Mouse (Mus musculus) testis, adult 2 months (tissue): ENCODE data around the gene Cacna2d4. TPM values are rescaled to one million over a fixed set of nuclear protein-coding genes. Genes with fewer than 3 reads are reported as not detected.
A peak's percentile ranks its signal among the peaks of the same experiment; 100 is the strongest.
"Not testable (repeated sequence)": the region's sequence is repeated elsewhere in the genome, so short reads cannot be mapped to it uniquely, and the experiment has no call there.

Experiments used
- H3K27ac ChIP-seq: fragments of 200-500 bp; 2 replicates; pipeline ENCODE4 v1.5.1; 2012; ENCODE audit warnings: low read depth, low read length; ENCODE audit not compliant: control insufficient read depth, insufficient read depth
- H3K27me3 ChIP-seq: fragments of 200-500 bp; 2 replicates; pipeline ENCODE4 v1.6.1; 2012; ENCODE audit warnings: mild to moderate bottlenecking, low read length, moderate library complexity; ENCODE audit not compliant: control insufficient read depth, insufficient read depth
- H3K36me3 ChIP-seq: fragments of 200-500 bp; 2 replicates; pipeline ENCODE4 v1.6.1; 2012; ENCODE audit warnings: mild to moderate bottlenecking, low read length; ENCODE audit not compliant: control insufficient read depth, insufficient read depth
- H3K4me1 ChIP-seq: fragments of 200-500 bp; 2 replicates; pipeline ENCODE4 v1.6.1; 2012; ENCODE audit warnings: low read length; ENCODE audit not compliant: control insufficient read depth, insufficient read depth
- H3K4me3 ChIP-seq: fragments of 200-500 bp; 2 replicates; pipeline ENCODE4 v1.5.1; 2012; ENCODE audit warnings: low read depth, mild to moderate bottlenecking, low read length, moderate library complexity, mixed read lengths; ENCODE audit not compliant: control insufficient read depth
- CTCF ChIP-seq: fragments of 200-500 bp; IDR thresholded peaks from 2 replicates; pipeline ENCODE4 v1.5.1; 2012; ENCODE audit warnings: low read depth, mild to moderate bottlenecking, inconsistent platforms, low read length, moderate library complexity; ENCODE audit not compliant: control insufficient read depth, insufficient read depth, insufficient replicate concordance
- POLR2A ChIP-seq: fragments of 200-500 bp; IDR thresholded peaks from 2 replicates; pipeline ENCODE4 v1.6.1; 2012; ENCODE audit warnings: low read depth, mild to moderate bottlenecking, inconsistent platforms, low read length, moderate library complexity; ENCODE audit not compliant: control insufficient read depth
- polyA plus RNA-seq: library from polyadenylated mRNA; depleted of rRNA; stranded (reverse); fragments of >200 nt; gene quantifications from 2 replicates; pipeline ENCODE4 v1.2.3, GENCODE M21; 2012

Cacna2d4 gene
- polyA plus RNA-seq, 1 experiment, result 0.05 TPM

DNA sequence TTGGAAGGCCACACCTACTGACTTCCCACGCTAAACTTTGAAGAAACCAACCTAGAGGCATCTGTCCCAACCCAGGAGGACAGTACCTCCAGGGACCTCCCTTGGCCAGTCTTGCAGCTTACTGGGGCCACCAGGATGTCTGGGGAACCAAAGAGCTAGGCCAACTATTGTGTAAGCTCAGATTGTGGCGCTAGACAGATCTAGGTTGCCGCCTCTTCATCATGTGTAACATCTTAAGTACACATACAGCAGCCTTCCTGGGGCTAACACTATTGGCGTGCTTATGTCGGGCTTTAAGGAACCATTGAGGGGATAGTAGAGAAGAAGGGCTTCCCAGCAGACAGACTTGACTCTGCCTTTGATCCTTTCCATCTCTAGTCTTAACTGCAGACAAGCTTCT, 111.5 kb downstream of the Cacna2d4 start:
- H3K27ac ChIP-seq, result no peak overlapping the region
- no peak for TF ChIP-seq CTCF
- no peak for TF ChIP-seq POLR2A
- no peak overlapping the region for H3K4me3 ChIP-seq
- peaks cover 3% of the 10 kb centered on the region; the same call in 1 of the 2 replicates for H3K4me1 ChIP-seq
- H3K36me3 ChIP-seq, result no peaks in the 10 kb centered on the region
- H3K27me3 ChIP-seq, result no peaks in the 10 kb centered on the region

DNA sequence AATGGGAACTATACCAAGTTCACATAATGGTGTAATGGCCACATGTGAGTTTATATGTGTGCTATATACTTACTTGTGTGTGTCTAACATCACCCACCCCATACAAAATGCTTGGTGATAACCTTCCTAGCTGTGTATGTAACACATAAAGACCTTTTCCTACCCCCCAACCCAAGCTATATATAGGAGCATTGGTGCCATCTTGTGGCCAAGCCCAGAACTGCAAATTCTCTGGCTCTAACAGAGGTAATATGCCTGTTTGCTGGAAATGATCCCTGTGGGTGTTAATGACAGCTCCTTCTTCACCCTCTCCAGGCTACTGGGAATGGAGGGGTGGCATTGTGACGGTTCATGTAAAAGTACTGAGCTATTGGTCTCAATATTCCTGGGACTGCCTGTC, 111.9 kb downstream of the Cacna2d4 start:
- H3K27ac ChIP-seq, result no peak overlapping the region
- no peak for TF ChIP-seq POLR2A
- TF ChIP-seq CTCF, result peak; percentile 18; the same call in 1 of the 2 replicates
- H3K27me3 ChIP-seq, result no peaks in the 10 kb centered on the region
- H3K4me3 ChIP-seq, result no peak overlapping the region
- H3K36me3 ChIP-seq, result no peaks in the 10 kb centered on the region
- H3K4me1 ChIP-seq, result peaks cover 3% of the 10 kb centered on the region; the same call in 1 of the 2 replicates

DNA sequence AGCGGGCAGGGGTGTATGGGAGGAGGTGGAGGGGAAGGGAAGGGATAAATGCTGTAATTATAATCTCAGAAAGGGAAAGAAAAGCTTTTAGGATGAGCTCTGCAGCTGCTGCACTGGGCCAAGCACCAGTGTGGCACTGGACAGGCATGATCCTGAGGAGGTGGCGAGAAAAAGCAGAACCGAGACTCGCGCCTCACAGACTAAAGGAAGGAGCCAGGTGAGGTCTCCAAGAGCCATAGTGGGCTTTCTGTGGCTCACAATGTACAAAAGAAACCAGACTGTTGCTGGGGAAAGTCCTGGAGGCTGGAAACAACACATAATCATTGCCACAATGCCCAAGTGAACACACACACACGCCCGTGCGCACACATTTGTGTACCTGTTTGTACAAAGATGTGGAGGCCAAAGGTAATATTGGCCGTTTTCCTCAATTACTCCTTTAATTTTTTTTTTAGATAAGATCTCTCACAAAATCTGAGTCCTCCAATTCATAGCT, 114.4 kb downstream of the Cacna2d4 start:
- Histone ChIP-seq H3K27ac (no peak overlapping the region), H3K4me3 (no peak overlapping the region), H3K36me3 (no peaks in the 10 kb centered on the region; the same call in 1 of the 2 replicates), H3K27me3 (no peaks in the 10 kb centered on the region), H3K4me1 (peaks cover 3% of the 10 kb centered on the region; the same call in 1 of the 2 replicates)
- TF ChIP-seq POLR2A (no peak), CTCF (no peak)

DNA sequence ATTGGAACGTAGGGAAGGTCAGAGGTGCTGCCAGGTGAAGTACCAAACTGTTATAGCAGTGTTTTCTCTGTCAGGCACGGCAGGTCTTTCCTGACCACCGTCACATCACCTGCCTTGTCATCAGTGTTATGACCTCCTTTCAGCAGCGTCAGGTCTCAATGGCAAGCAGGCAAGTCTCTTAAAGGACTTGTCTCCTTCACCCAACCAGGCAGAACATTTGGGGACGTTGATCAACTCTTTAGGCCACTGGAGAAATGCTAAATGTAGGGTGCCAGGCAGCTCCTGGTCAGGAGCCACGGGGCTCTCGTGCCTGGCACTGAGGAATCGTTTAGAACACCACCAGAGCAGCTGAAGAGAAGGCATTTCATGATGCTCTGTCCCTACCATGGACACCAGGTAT, 115.3 kb downstream of the Cacna2d4 start:
- Histone ChIP-seq H3K27ac (no peak overlapping the region), H3K36me3 (no peaks in the 10 kb centered on the region; the same call in 1 of the 2 replicates), H3K4me1 (peaks cover 3% of the 10 kb centered on the region; the same call in 1 of the 2 replicates), H3K4me3 (no peak overlapping the region), H3K27me3 (no peaks in the 10 kb centered on the region)
- TF ChIP-seq POLR2A (no peak), CTCF (no peak)

DNA sequence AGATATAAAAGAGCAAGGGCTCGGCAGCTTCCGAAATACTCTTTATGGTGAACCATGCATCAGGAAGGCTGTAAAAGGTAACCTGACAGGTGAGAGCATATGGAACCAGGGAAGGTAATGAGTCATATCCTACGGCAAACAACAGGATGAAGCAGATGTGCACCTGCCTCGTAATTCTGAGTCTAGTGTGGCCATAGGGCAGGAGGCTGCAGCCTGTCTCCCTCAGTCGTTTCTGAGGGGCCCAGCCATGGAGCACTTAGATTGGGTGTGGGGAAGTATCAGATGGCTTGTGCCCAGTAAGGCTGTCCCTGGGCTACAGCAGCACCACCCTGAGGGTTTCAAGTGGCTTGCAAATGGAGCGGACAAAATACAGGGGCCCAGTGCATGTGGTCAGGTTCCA, 116.2 kb downstream of the Cacna2d4 start:
- Histone ChIP-seq H3K4me3 (no peak overlapping the region), H3K4me1 (no peaks in the 10 kb centered on the region), H3K27me3 (no peaks in the 10 kb centered on the region), H3K36me3 (no peaks in the 10 kb centered on the region; the same call in 1 of the 2 replicates), H3K27ac (no peak overlapping the region)
- no peak for TF ChIP-seq POLR2A

DNA sequence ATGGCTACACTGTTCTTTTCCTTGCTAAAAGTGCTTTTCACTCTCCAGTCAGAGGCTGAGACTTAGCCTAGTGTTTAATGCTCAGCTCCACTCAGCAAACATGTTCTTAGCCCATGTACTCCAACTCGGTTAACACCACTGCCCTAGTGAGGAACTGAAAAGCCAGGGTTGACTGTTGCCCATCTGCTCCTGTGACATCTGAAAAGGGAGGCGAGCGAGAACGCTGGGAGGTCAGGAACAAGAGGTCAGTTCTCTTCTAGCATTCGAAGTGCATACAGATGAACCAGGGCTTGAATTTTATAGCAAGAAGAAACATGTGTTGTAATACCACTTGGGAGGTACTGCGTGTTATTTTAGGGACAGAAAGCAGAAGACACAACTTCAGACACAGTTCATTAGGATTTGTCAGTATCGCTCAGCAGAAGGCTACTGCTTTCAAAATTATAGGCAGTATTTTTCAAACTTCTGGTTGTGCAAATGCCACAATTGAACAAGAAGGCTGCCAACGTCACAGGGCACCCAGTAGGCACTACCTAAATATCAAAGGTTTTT, 121.8 kb downstream of the Cacna2d4 start:
- TF ChIP-seq POLR2A, result no peak
- TF ChIP-seq CTCF, result no peak
- Histone ChIP-seq H3K4me3 (no peak overlapping the region), H3K4me1 (no peaks in the 10 kb centered on the region), H3K27me3 (no peaks in the 10 kb centered on the region), H3K36me3 (no peaks in the 10 kb centered on the region; the same call in 1 of the 2 replicates), H3K27ac (no peak overlapping the region)

DNA sequence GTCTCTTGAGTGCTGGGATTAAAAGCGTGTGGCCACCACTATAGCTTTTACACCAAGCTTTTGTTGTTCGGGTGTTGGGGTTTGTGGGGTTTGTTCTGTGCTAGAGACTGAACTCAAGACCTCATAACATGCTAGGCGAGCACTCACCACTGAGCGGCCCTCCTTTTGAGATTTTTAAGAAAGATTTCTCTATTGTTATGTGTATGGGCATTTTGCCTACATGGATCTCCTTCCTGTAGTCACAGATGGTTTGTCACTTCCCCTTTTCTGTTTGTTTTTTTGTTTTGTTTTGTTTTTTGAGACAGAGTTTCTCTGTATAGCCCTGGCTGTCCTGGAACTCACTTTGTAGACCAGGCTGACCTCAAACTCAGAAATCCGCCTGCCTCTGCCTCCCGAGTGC, 123.9 kb downstream of the Cacna2d4 start:
- H3K4me1 ChIP-seq, H3K4me3 ChIP-seq, H3K36me3 ChIP-seq, H3K27ac ChIP-seq, H3K27me3 ChIP-seq: not testable (repeated sequence)
